Mouse (Mus musculus) E14TG2a.4 (cell line): ENCODE data around the gene Tns3.

ENCODE experiments used
- H3K27me3 ChIP-seq: 2 replicates; pipeline ENCODE4 v1.6.1; 2014; ENCODE audit warnings: low read length, control low read depth; ENCODE audit not compliant: insufficient read depth
- H3K36me3 ChIP-seq: 2 replicates; pipeline ENCODE4 v1.6.1; 2014; ENCODE audit warnings: low read length, control low read depth; ENCODE audit not compliant: insufficient read depth
- H3K4me1 ChIP-seq: replicated peaks from 2 replicates; pipeline ENCODE4 v1.6.1; 2014; ENCODE audit warnings: low read depth, low read length, control low read depth
- H3K4me3 ChIP-seq: replicated peaks from 2 replicates; pipeline ENCODE4 v1.5.1; 2014; ENCODE audit warnings: mild to moderate bottlenecking, low read length
- H3K9me3 ChIP-seq: 2 replicates; pipeline ENCODE4 v1.6.1; 2014; ENCODE audit warnings: low read length, control low read depth
- CTCF ChIP-seq: conservative IDR thresholded peaks from 2 replicates; pipeline ENCODE4 v1.5.1; 2014; ENCODE audit warnings: low read length
- NANOG ChIP-seq: IDR thresholded peaks from 2 replicates; pipeline ENCODE4 v1.6.1; 2014; ENCODE audit warnings: borderline replicate concordance, low read length, mixed read lengths
- POU5F1 ChIP-seq: IDR thresholded peaks from 2 replicates; pipeline ENCODE4 v1.6.1; 2014; ENCODE audit warnings: low read length, borderline replicate concordance

Tns3 gene

DNA sequence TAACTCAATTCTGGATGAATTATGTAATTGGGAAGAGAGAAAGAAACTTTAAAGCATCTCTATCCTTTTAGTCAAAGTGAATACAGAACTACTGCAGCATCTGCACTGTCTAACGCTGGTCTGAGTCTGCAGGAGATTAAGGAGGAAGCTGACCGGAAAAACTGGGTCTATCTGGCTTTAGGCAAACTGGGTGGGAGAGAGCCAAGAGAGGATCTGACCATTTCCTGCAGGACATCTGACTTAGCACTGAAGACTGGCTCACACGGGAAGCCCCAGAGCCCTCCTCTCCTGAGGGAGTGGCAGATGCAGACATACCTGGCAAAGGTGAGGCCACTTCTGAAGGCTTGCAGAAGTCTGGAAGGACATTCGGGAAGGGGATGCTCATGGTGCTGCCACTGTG is 213.8 kb downstream of the Tns3 start:
- H3K9me3 ChIP-seq: no peaks in the 10 kb centered on the region
- H3K4me3 ChIP-seq: no peak overlapping the region
- peaks cover 90% of the 10 kb centered on the region for H3K4me1 ChIP-seq
- peaks cover 94% of the 10 kb centered on the region for H3K36me3 ChIP-seq
- TF ChIP-seq NANOG: no peak
- no peak for TF ChIP-seq CTCF
- TF ChIP-seq POU5F1: no peak
- H3K27me3 ChIP-seq: no peaks in the 10 kb centered on the region

GRCm38 (mm10) chr11:8445915-8446356 is 218.4 kb downstream of the Tns3 start:
- Histone ChIP-seq H3K9me3 (no peaks in the 10 kb centered on the region), H3K4me1 (peaks cover 61% of the 10 kb centered on the region), H3K27me3 (no peaks in the 10 kb centered on the region), H3K4me3 (no peak overlapping the region), H3K36me3 (peaks cover 97% of the 10 kb centered on the region)
- TF ChIP-seq NANOG (no peak), POU5F1 (no peak), CTCF (no peak)

DNA sequence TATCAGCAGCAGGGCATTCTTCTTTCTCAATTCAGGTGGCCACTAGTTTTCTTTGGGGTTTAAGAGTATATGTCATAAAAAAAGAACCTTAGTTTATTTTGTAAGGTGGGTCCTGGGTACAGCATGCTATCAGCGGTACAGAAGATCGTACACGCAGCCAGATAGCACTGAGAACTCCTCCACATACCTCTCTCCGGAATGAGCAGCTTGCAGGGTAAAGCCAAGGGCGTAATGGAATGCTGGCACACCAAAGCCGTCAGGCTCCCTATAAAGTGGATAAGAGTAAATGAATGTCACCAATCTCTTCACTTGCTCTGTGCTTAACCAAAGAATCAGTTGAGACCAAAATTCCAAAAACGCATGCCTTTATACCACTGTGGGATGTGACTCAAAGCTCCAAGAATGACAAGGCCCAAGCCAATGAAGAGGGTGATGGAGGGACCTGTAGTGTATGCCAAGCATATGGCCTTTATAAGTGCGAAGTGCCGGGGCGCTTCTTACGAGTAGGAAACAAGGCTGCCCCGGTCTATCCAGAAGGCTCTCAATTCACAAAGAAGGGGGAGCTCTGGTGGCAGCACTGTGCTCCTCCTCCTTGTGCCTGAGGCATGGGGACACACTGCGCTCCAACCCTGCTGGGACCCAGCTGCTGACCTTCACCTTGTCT is 219.4 kb downstream of the Tns3 start:
- Histone ChIP-seq H3K9me3 (no peaks in the 10 kb centered on the region), H3K4me3 (no peak overlapping the region), H3K27me3 (no peaks in the 10 kb centered on the region), H3K4me1 (peaks cover 51% of the 10 kb centered on the region), H3K36me3 (peaks cover 97% of the 10 kb centered on the region)
- no peak for TF ChIP-seq CTCF
- no peak for TF ChIP-seq POU5F1
- TF ChIP-seq NANOG: no peak

DNA sequence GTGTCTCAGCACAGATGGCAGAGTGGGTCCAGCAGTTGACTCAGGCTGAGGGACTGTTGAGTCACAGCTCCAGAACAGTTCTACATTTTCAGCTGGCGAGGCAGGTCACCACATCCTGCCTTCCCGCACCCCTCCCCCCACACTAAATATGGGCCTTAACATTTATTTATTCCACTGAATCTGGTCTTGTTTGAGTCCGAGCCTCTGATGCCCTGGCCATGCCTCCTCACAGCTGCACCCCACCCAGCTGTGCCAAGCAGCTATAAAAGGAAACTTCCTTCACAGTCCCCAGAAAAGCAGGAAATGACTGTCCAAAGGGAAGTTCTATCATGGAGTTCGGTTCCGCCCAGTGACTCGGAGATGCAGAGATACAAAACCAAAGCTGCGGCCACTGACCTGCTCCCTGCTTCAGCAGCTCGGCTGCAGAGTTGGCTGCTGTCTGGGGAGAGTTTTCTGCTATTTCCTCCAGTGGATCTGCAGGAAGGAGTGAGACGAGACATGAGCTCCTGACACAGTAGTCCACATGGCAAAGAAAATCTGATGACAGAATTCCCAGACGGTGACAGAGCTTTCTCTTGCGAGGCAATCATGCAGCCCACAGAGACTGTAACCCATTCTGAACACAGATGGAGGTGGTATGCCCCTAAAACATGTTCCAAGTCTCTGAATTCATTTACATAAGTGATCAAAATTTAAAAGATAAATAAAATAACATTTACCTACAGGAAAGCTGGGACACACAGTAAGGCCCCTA is 220.6 kb downstream of the Tns3 start:
- no peak for TF ChIP-seq POU5F1
- no peak for TF ChIP-seq NANOG
- TF ChIP-seq CTCF: no peak
- H3K9me3 ChIP-seq: no peaks in the 10 kb centered on the region
- no peak overlapping the region for H3K4me3 ChIP-seq
- H3K36me3 ChIP-seq: peaks cover 97% of the 10 kb centered on the region
- no peaks in the 10 kb centered on the region for H3K27me3 ChIP-seq
- H3K4me1 ChIP-seq: peaks cover 39% of the 10 kb centered on the region

- no peaks in the 10 kb centered on the region for H3K27me3 ChIP-seq
- peaks cover 97% of the 10 kb centered on the region for H3K36me3 ChIP-seq
- no peak overlapping the region for H3K4me3 ChIP-seq
- H3K4me1 ChIP-seq: peaks cover 24% of the 10 kb centered on the region
- no peak for TF ChIP-seq NANOG
- TF ChIP-seq CTCF: no peak
- no peak for TF ChIP-seq POU5F1
- H3K9me3 ChIP-seq: no peaks in the 10 kb centered on the region
These were observed 223.6 kb downstream of the Tns3 start for GRCm38 (mm10) chr11:8440706-8441105.

DNA sequence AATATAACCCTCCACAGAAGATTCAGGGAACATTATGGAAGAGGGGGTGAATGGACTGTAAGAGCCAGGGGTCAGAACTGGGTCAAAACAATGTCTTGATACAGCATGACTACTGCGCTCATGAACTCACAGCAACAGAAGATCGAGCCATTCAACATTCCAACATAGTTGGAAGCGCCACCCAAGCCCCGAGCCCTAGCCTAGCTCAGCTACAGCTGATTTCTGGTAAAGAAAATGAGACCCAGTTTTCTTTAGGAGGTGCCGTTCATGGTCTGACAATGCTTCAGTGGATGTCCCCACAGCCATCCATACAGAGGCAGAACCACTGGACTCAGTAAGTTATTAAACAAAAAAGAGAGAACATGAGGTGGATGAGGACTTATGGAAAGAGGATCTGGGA is 224.1 kb downstream of the Tns3 start:
- TF ChIP-seq CTCF (no peak), NANOG (no peak), POU5F1 (no peak)
- no peaks in the 10 kb centered on the region for H3K9me3 ChIP-seq
- peaks cover 19% of the 10 kb centered on the region for H3K4me1 ChIP-seq
- H3K27me3 ChIP-seq: no peaks in the 10 kb centered on the region
- H3K36me3 ChIP-seq: peaks cover 97% of the 10 kb centered on the region
- H3K4me3 ChIP-seq: no peak overlapping the region

DNA sequence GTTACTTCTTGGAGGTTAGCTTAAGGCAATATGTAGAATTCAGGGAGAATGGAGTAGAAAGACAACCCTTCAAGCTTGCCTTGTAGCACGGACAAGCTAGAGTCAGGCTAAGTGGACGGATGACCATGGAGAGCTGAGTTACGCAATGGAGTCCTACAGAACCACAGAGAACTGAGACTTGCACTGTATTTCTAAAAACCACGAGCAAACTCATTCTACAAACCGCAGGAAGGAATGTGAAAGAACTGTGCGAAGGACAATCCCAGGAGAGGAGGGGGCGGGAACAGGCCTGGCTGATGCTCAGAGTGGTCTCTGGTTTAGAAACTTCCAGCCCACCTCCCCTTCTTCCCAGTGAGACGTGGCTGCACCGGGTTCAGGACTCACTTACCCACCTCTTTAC is 225.3 kb downstream of the Tns3 start:
- Histone ChIP-seq H3K36me3 (peaks cover 97% of the 10 kb centered on the region), H3K4me1 (peaks cover 24% of the 10 kb centered on the region), H3K9me3 (no peaks in the 10 kb centered on the region), H3K27me3 (no peaks in the 10 kb centered on the region), H3K4me3 (no peak overlapping the region)
- TF ChIP-seq POU5F1 (no peak), CTCF (no peak), NANOG (no peak)

GRCm38 (mm10) chr11:8438269-8438668 is 226.1 kb downstream of the Tns3 start:
- H3K9me3 ChIP-seq: no peaks in the 10 kb centered on the region
- peaks cover 32% of the 10 kb centered on the region for H3K4me1 ChIP-seq
- H3K4me3 ChIP-seq: no peak overlapping the region
- H3K36me3 ChIP-seq: peaks cover 97% of the 10 kb centered on the region
- TF ChIP-seq NANOG: no peak
- no peak for TF ChIP-seq CTCF
- TF ChIP-seq POU5F1: no peak
- no peaks in the 10 kb centered on the region for H3K27me3 ChIP-seq

DNA sequence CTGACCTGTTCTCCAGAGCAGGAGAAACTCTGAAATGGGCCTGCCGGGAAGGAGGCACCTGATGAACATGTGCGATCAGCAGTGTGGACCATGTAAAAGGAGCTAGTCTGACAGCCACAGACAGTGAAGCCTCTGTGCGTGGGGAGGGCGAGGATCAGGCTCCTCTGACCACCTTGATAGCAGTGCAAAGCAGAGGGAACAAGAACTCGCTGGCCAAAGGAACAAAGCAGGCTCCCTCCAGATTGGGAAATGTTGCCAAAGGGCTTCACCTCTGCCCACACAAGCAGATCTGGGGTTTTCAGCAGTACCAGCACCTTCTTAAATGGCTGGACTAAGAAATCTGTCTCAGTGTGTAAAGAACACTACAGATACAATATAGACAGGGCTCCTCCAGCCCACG is 229.2 kb downstream of the Tns3 start:
- Histone ChIP-seq H3K4me3 (no peak overlapping the region), H3K4me1 (peaks cover 38% of the 10 kb centered on the region), H3K36me3 (peaks cover 98% of the 10 kb centered on the region), H3K9me3 (no peaks in the 10 kb centered on the region), H3K27me3 (no peaks in the 10 kb centered on the region)
- TF ChIP-seq POU5F1 (no peak), CTCF (no peak), NANOG (no peak)
